Mouse (Mus musculus) cerebellum, adult 2 months (tissue): ENCODE results near the gene Defb10. TPM values are rescaled to one million over a fixed set of nuclear protein-coding genes. Genes with fewer than 3 reads are reported as not detected.
"Not testable (repeated sequence)": the region's sequence is repeated elsewhere in the genome, so short reads cannot be mapped to it uniquely, and the experiment has no call there.

ENCODE experiments used
- DNase-seq, 2 experiments: peaks; one replicate each; pipeline ENCODE4 v3.0.0; 2021
- H3K27ac ChIP-seq: fragments of 200-500 bp; 2 replicates; pipeline ENCODE4 v1.5.1; 2012; ENCODE audit warnings: low read length, control low read depth, inconsistent platforms; ENCODE audit not compliant: insufficient read depth
- H3K27me3 ChIP-seq: fragments of 200-500 bp; 2 replicates; pipeline ENCODE4 v1.6.1; 2012; ENCODE audit warnings: inconsistent platforms, mild to moderate bottlenecking, low read length, moderate library complexity; ENCODE audit not compliant: control insufficient read depth, insufficient read depth
- H3K4me1 ChIP-seq: fragments of 200-500 bp; 2 replicates; pipeline ENCODE4 v1.6.1; 2011; ENCODE audit warnings: low read length; ENCODE audit not compliant: control insufficient read depth, insufficient read depth
- H3K4me3 ChIP-seq: fragments of 200-500 bp; replicated peaks from 2 replicates; pipeline ENCODE3; 2011; ENCODE audit warnings: mild to moderate bottlenecking, low read depth, low read length, control low read depth; ENCODE audit not compliant: insufficient read depth
- WGBS: fragments of 180-500 bp; shearing (Covaris S2); methylation state at CpG from one replicate; pipeline ENCODE4 v1.1.7; 2018; 5-methylcytosine and 5-hydroxymethylcytosine counted together
- polyA plus RNA-seq: library from polyadenylated mRNA; depleted of rRNA; stranded (reverse); fragments of >200 nt; gene quantifications from 2 replicates; pipeline ENCODE4 v1.2.3, GENCODE M21; 2012; rRNA removed

Defb10 gene
- not detected in 2 replicates for polyA plus RNA-seq

- H3K4me3 ChIP-seq, H3K4me1 ChIP-seq, H3K27ac ChIP-seq, DNase-seq, H3K27me3 ChIP-seq: not testable (repeated sequence)
- WGBS: 44% methylated on average over 1 of the region's 1 CpGs
Measured at GRCm38 (mm10) chr8:21858586-21858985, at the start of gene Defb10. Gene Defb10 (plus strand): TSS chr8:21858901.

DNA sequence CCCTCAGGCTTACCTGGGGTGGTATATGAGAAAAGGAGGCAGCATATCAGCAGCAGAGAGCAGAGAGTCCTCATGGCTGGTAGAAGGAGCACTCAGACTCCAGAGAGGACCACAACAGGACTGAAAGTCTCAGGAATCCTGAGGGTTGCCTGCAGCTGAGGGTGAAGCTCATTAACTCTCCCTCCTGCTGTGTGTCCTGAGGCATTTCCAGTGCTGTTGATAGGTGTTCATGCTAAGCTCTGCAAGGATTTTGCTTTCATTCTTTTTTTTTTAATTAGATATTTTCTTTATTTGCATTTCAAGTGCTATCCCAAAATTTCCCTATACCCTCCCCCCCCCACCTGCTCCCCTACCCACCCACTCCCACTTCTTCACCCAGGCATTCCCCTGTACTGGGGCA, 26.6 kb downstream of the Defb10 start, which contains the start of gene Defb9:
Gene Defb9 (minus strand): TSS at position 101 of the 400 bp plus-strand sequence.
- H3K4me1 ChIP-seq, H3K27ac ChIP-seq, H3K27me3 ChIP-seq, H3K4me3 ChIP-seq, DNase-seq: not testable (repeated sequence)

DNA sequence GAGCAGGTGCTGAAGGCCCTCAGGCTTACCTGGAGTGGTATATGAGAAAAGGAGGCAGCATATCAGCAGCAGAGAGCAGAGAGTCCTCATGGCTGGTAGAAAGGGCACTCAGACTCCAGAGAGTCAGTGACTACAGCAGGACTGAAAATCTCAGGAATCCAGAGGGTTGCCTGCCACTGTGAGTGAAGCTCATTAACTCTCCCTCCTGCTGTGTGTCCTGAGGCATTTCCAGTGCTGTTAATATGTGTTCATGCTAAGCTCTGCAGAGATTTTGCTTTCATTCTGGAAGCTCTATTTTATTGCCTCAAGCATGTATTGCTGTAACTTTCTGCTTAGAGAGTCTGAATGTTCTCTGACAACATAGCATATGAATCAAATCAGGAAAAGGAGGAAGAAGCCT, 47.6 kb downstream of the Defb10 start, which contains the start of gene Defb11:
Gene Defb11 (minus strand): TSS at position 123 of the 400 bp plus-strand sequence.
- H3K4me3 ChIP-seq, H3K27ac ChIP-seq, H3K4me1 ChIP-seq, H3K27me3 ChIP-seq, DNase-seq: not testable (repeated sequence)

Other genes with a start within 250 kb of the Defb10 start
- gene Defa26, start 240.7 kb upstream of the Defb10 start, polyA plus RNA-seq: not detected in 2 replicates
- gene Defa17, start 203.1 kb upstream of the Defb10 start, polyA plus RNA-seq: not detected in 2 replicates
- gene Defa34, start 193.1 kb upstream of the Defb10 start, polyA plus RNA-seq: not detected in 2 replicates
- gene AY761184, start 155.3 kb upstream of the Defb10 start, polyA plus RNA-seq: not detected in 2 replicates
- not detected in 2 replicates for gene Defa24, start 124.4 kb upstream of the Defb10 start, polyA plus RNA-seq
- gene Defb50, start 35.4 kb upstream of the Defb10 start, polyA plus RNA-seq: not detected in 2 replicates
- not detected in 2 replicates for gene Defb2, start 19.0 kb upstream of the Defb10 start, polyA plus RNA-seq
- not detected in 2 replicates for gene Defb9, start 26.5 kb downstream of the Defb10 start, polyA plus RNA-seq
- gene Defb11, start 47.5 kb downstream of the Defb10 start, polyA plus RNA-seq: 4.5 TPM in 1 of 2 replicates, not detected in the other
- gene Defb15, start 73.8 kb downstream of the Defb10 start, polyA plus RNA-seq: not detected in 2 replicates
- not detected in 2 replicates for gene Defb35, start 79.5 kb downstream of the Defb10 start, polyA plus RNA-seq
- gene Defb13, start 87.9 kb downstream of the Defb10 start, polyA plus RNA-seq: not detected in 2 replicates
- not detected in 2 replicates for gene Fam90a1a, start 99.8 kb downstream of the Defb10 start, polyA plus RNA-seq
- gene Ccdc70, start 110.9 kb downstream of the Defb10 start, polyA plus RNA-seq: not detected in 2 replicates
- 2.2 and 2.6 TPM in 2 replicates for gene Atp7b, start 201.4 kb downstream of the Defb10 start, polyA plus RNA-seq
- 15.1 and 15.5 TPM in 2 replicates for gene Alg11, start 201.8 kb downstream of the Defb10 start, polyA plus RNA-seq